Mouse (Mus musculus) heart, embryonic 16.5 days (tissue): ENCODE data around the gene Rab15. TPM values are rescaled to one million over a fixed set of nuclear protein-coding genes. Genes with fewer than 3 reads are reported as not detected.
"Not testable (repeated sequence)": the region's sequence is repeated elsewhere in the genome, so short reads cannot be mapped to it uniquely, and the experiment has no call there.

Source experiments
- ATAC-seq: fragments of 200-750 bp; cut with Nextera tagmentation; replicated peaks from 2 replicates; pipeline ENCODE4 v1.8.0; 2017; ENCODE audit warnings: moderate number of reproducible peaks; ENCODE audit not compliant: insufficient read depth, low FRiP score; ENCODE audit errors: extremely low read depth
- H3K27ac ChIP-seq: fragments of 300-500 bp; sonication (generic); 2 replicates; pipeline ENCODE4 v1.5.1; 2014; ENCODE audit warnings: mild to moderate bottlenecking, low read length, control low read depth, moderate library complexity
- H3K27me3 ChIP-seq: fragments of 300-500 bp; sonication (generic); 2 replicates; pipeline ENCODE4 v1.6.1; 2014; ENCODE audit warnings: low read length, mixed read lengths; ENCODE audit not compliant: control insufficient read depth, insufficient read depth
- H3K36me3 ChIP-seq: fragments of 300-500 bp; sonication (generic); 2 replicates; pipeline ENCODE4 v1.6.1; 2014; ENCODE audit not compliant: control insufficient read depth, insufficient read depth
- H3K4me1 ChIP-seq: fragments of 300-500 bp; sonication (generic); 2 replicates; pipeline ENCODE4 v1.6.1; 2014; ENCODE audit warnings: low read length, mixed read lengths; ENCODE audit not compliant: control insufficient read depth, insufficient read depth
- H3K4me2 ChIP-seq: fragments of 300-500 bp; sonication (generic); 2 replicates; pipeline ENCODE4 v1.6.1; 2014; ENCODE audit warnings: low read depth, mild to moderate bottlenecking, control low read depth, low read length
- H3K4me3 ChIP-seq: fragments of 300-500 bp; sonication (generic); 2 replicates; pipeline ENCODE4 v1.5.1; 2014; ENCODE audit warnings: mild to moderate bottlenecking, control low read depth, low read length
- H3K9ac ChIP-seq: fragments of 300-500 bp; sonication (generic); 2 replicates; pipeline ENCODE4 v1.6.1; 2014; ENCODE audit warnings: low read length, control low read depth
- H3K9me3 ChIP-seq: fragments of 300-500 bp; sonication (generic); replicated peaks from 2 replicates; pipeline ENCODE4 v1.6.1; 2016; ENCODE audit warnings: low read length; ENCODE audit not compliant: control insufficient read depth
- WGBS: fragments of 180-500 bp; shearing (Covaris S2); extraction: QIAGEN DNeasy Blood & Tissue Kit; methylation state at CpG from one replicate; pipeline ENCODE4 v1.1.7; 2014; 5-methylcytosine and 5-hydroxymethylcytosine counted together
- polyA plus RNA-seq: library from polyadenylated mRNA; unstranded; fragments of >200 nt; fragmentation: Nextera tagmentation; extraction: Ambion mirVana; gene quantifications from 2 replicates; pipeline ENCODE4 v1.2.1, GENCODE M21; 2015

The Rab15 gene
- polyA plus RNA-seq, 1 experiment from 2014 or later, result 8.8 TPM

DNA sequence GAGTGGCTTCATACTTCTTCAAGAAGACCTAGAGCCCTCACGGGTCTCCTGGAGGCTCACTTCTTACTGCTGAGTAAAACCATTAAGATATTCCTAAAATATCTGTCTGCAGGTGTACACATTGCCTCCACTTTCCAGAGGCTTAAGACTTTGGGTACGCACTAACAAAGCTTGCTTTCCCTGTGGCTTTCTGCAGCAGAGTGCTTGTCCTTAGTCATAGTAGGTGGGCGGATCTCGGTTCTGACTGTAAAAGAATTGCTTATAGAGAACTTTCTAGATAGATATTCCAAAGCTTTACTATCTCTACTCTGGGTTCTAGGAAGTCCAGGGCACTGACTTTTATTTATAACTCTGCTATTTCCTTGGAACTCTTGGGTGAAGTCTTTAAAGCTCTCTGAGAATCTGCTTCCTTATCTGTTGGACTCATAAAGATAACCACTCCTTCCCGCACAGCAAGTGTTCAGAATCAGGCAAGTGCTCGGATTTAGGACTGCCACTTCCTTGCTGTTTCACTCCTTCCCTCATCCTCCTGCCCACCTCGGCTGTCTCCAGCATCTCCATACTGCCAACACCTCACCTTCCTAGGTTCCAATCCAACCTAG lies 25.7 kb downstream of the Rab15 start:
- H3K9ac ChIP-seq, result no peak overlapping the region
- no peaks in the 10 kb centered on the region for H3K4me1 ChIP-seq
- 68% methylated on average over 7 of the region's 7 CpGs for WGBS
- H3K27ac ChIP-seq, result no peak overlapping the region
- H3K27me3 ChIP-seq, result no peaks in the 10 kb centered on the region
- ATAC-seq, result no peak
- no peak overlapping the region for H3K4me3 ChIP-seq
- no peaks in the 10 kb centered on the region for H3K9me3 ChIP-seq
- H3K36me3 ChIP-seq, result no peaks in the 10 kb centered on the region
- H3K4me2 ChIP-seq, result no peak overlapping the region

DNA sequence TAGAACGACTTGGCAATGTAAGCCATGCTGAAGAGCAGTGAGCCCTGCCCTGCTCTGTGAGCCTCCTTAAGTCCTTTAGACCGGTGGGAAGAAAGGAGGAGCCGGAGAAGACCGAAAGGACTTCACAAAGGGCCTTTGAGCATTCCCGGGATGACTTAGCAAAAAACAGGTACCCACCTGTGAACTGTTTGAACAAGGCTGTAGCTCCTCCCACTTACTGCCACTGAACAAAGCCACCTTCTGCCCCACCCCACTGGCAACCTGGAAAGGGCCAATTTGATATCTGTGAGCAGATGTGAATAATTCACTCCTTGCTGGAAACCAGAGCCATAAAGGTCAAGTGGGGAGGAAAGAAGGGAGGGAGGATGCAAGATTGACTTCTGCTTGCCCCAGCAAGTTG lies 27.4 kb downstream of the Rab15 start, which contains the start of gene Gpx2:
TSS of gene Gpx2 (minus strand) at position 205 of the 400 bp plus-strand sequence.
- H3K4me3 ChIP-seq, result no peak within 1 kb of the TSS
- no peaks in the 10 kb centered on the region for H3K9me3 ChIP-seq
- no peak within 1 kb of the TSS for H3K9ac ChIP-seq
- no peak within 1 kb of the TSS for H3K4me2 ChIP-seq
- H3K27me3 ChIP-seq, result no peaks in the 10 kb centered on the region
- peaks cover 10% of the 10 kb centered on the region for H3K4me1 ChIP-seq
- no peak for ATAC-seq
- no peaks in the 10 kb centered on the region for H3K36me3 ChIP-seq
- 85% methylated on average over 5 of the region's 5 CpGs for WGBS
- H3K27ac ChIP-seq, result no peak within 1 kb of the TSS

DNA sequence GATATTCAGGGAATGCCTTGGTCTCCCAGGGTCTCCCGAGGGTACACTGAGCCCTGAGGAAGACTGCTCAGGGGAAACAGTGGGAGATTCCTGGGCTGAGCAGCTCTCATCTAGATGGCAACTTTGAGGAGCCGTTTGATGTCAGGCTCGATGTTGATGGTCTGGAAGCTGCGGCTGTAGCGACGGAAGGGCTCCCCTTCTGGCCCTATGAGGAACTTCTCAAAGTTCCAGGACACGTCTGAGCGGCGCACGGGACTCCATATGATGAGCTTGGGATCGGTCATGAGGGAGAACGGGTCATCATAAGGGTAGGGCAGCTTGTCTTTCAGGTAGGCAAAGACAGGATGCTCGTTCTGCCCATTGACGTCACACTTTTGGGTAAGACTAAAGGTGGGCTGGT lies 30.2 kb downstream of the Rab15 start:
- H3K4me1 ChIP-seq, result peaks cover 23% of the 10 kb centered on the region
- ATAC-seq, H3K36me3 ChIP-seq, H3K4me3 ChIP-seq, H3K27me3 ChIP-seq, H3K27ac ChIP-seq, H3K9ac ChIP-seq, H3K4me2 ChIP-seq, H3K9me3 ChIP-seq: not testable (repeated sequence)
- WGBS, result 45% methylated on average over 14 of the region's 14 CpGs

DNA sequence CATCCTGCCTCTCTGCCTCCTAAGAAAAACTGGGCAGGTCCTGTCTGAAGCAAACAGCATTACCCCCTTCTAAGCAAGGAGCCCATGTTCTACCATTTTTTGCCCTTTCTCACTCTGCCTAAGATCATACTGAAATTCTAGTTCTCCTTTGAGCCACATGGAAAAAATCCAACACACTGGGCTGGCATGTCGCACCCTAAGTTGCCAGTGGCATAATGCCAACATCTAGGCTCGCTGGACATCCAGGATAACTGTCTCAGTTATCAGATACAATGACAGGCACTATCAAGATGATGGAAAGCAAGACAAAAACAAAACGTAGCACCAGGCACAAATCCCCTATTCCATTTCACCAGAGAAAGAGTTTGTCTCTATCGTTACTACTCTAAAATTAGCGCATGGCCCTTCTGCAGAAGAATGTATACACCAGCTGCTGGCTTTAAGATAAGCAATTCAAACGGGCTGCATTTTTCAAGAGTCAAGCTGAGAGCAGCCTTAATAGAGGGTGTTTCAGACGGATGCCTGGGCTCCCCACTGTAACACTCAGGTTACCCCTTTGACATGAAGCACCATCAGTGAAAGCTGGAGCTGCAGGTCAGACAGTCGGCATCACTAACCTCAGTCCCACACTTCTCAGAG lies 32.1 kb downstream of the Rab15 start:
- no peaks in the 10 kb centered on the region for H3K9me3 ChIP-seq
- H3K36me3 ChIP-seq, result no peaks in the 10 kb centered on the region
- H3K27me3 ChIP-seq, result no peaks in the 10 kb centered on the region
- peaks cover 23% of the 10 kb centered on the region for H3K4me1 ChIP-seq
- ATAC-seq, result peak; percentile 85
- WGBS, result 10% methylated on average over 8 of the region's 8 CpGs
- peak overlapping the region; percentile 52 for H3K4me2 ChIP-seq
- no peak overlapping the region for H3K4me3 ChIP-seq
- peak overlapping the region; percentile 34 for H3K9ac ChIP-seq
- H3K27ac ChIP-seq, result peak overlapping the region; percentile 90

DNA sequence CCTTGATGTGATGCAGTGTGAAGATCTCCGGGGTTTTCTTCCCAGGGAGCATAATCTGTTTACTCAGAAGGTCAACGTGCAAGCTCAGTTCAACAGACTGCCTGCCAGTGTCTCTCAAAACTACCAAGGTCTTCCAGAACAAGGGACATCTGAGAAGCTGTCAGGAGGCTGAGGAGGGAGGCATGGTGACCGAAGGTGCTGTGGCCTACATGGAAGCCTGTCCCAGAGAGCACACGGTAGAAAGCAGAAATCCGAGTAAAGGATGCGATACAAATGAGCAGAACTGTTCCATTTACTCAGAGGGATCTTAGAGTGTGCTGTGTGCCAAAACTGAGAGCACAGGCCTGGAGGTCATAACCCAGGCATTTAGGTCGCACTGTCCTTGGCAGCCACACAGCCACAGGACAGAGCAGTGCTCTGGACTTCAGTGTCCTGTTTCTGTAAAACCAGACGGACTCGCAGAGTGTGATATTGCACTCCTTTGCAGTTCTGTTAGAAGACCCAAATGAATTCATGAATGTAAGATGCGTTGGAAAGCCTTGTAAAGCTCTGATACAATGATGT lies 38.6 kb downstream of the Rab15 start:
- H3K9me3 ChIP-seq, result no peaks in the 10 kb centered on the region
- H3K4me1 ChIP-seq, result peaks cover 16% of the 10 kb centered on the region
- H3K36me3 ChIP-seq, result no peaks in the 10 kb centered on the region
- ATAC-seq, result no peak
- H3K4me2 ChIP-seq, result no peak overlapping the region
- H3K27me3 ChIP-seq, result no peaks in the 10 kb centered on the region
- H3K4me3 ChIP-seq, result no peak overlapping the region
- no peak overlapping the region for H3K9ac ChIP-seq
- 40% methylated on average over 10 of the region's 10 CpGs for WGBS
- H3K27ac ChIP-seq, result peak overlapping the region; percentile 2

DNA sequence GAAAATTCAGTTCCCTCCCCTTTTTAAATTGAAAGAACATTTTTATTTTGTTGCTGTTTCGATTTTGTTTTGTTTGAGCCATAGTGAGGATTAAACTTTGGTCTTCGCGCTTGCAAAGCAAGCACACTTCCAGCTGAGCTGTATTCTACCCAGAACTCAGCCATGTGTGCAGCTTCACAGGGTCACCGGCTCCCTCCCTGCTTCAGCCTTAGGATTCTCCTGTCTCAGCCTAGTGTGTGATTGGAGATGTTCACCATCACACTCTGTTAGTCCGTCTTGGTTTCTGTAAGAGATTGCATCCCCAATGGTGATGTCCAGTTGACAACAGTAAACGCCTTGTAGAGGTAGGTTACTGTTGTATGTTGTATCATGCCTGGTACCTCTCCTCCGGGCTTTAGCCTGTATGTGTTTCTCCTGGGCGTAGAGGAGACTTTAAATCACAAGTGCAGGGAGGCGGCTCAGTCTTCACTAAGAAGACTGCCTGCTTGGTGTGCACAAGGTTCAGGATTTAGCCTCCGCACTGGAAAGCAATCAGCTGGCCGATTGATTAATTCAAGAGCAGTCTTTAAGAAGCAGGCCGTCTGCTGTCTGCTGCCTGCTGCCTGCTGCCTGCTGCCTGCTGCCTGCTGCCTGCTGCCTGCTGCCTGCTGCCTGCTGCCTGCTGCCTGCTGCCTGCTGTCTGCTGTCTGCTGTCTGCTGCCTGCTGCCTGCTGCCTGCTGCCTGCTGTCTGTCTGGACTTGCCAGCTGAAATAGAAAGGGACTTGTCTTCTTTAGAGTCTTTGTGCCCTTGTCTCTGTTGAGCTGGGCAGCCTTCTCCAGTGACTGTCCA lies 41.9 kb downstream of the Rab15 start:
- peaks cover 11% of the 10 kb centered on the region for H3K4me1 ChIP-seq
- H3K4me2 ChIP-seq, result no peak overlapping the region
- peak overlapping the region; percentile 23; the same call in 1 of the 2 replicates for H3K27ac ChIP-seq
- no peak overlapping the region for H3K9ac ChIP-seq
- ATAC-seq, result no peak
- H3K9me3 ChIP-seq, result 0 out of 2 replicates have a peak, but pooled peaks cover 3% of the 10 kb centered on the region
- H3K36me3 ChIP-seq, result peaks cover 9% of the 10 kb centered on the region
- no peak overlapping the region for H3K4me3 ChIP-seq
- WGBS, result 77% methylated on average over 12 of the region's 12 CpGs
- H3K27me3 ChIP-seq, result no peaks in the 10 kb centered on the region

DNA sequence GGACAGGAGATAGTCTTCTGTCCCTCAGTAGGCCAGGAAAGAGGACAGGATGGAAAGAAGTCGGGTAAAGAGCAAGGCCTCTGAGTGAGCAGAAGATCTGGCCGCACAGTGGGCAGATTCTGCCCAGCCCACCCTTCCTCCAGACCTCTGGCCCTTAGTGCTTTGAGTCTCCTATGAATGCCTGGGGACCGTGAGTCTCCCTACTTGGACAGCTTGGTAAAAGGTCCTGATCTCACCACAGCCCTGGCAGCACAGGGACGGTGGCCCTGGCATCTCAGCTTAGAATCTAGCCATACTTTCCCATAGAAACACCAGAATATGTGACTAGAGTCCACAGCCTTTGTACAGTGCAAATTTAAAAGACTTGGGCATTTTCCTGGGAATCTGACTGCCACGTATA lies 42.8 kb downstream of the Rab15 start:
- Histone ChIP-seq H3K27me3 (no peaks in the 10 kb centered on the region), H3K4me2 (no peak overlapping the region), H3K4me1 (peaks cover 15% of the 10 kb centered on the region), H3K36me3 (peaks cover 9% of the 10 kb centered on the region), H3K9ac (no peak overlapping the region), H3K27ac (no peak overlapping the region), H3K4me3 (no peak overlapping the region), H3K9me3 (0 out of 2 replicates have a peak, but pooled peaks cover 3% of the 10 kb centered on the region)
- no peak for ATAC-seq
- 93% methylated on average over 5 of the region's 5 CpGs for WGBS

DNA sequence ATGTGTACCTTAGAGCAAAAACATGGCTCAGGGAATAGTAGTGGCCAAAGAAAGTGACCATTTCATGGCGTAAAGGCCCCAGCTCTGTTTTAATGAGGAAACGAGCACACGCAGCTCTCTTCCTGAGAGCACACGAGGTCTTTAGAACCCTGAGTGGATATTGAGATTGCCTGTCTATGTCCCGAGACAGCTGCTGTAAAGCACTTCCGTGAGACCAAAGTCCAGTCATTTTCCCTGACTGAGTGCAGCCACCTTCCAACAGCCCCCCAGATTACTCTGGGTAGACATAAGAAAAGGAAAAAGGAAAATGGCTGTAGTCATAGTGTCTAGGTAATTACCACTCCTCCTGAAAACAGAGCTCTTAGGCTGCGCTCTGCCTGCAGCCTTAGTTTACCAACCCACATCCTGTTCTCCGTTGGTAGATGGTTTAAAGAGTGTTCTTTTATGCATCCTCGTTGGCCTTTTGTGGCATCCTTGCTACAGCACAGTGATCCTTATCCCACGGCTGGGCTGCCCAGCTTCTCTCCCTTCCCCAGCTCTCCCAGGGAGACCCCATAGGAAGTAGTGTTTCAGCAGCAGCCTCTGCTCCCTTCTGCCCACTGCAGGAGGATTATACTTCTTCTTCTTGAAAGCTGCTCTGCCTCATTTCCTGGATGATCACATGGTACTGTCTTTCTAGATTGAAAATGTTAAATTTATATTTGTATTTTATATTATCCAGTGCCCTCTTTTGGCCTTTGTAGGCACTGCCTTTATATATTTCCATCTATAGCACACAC lies 44.2 kb downstream of the Rab15 start:
- Histone ChIP-seq H3K27ac (no peak overlapping the region), H3K4me2 (no peak overlapping the region), H3K27me3 (no peaks in the 10 kb centered on the region), H3K9ac (no peak overlapping the region), H3K9me3 (0 out of 2 replicates have a peak, but pooled peaks cover 3% of the 10 kb centered on the region), H3K36me3 (peaks cover 9% of the 10 kb centered on the region), H3K4me3 (no peak overlapping the region), H3K4me1 (peaks cover 7% of the 10 kb centered on the region; the same call in 1 of the 2 replicates)
- no peak for ATAC-seq
- 84% methylated on average over 10 of the region's 10 CpGs for WGBS
